Mouse (Mus musculus): Measurements from ENCODE around the gene Fam71e2. TPM values are rescaled to one million over a fixed set of nuclear protein-coding genes. Genes with fewer than 3 reads are reported as not detected.
A peak's percentile ranks its signal among the peaks of the same experiment; 100 is the strongest.
"Not testable (repeated sequence)": the region's sequence is repeated elsewhere in the genome, so short reads cannot be mapped to it uniquely, and the experiment has no call there.

Gene Fam71e2
- polyA plus RNA-seq, 1 experiment, result not detected

DNA sequence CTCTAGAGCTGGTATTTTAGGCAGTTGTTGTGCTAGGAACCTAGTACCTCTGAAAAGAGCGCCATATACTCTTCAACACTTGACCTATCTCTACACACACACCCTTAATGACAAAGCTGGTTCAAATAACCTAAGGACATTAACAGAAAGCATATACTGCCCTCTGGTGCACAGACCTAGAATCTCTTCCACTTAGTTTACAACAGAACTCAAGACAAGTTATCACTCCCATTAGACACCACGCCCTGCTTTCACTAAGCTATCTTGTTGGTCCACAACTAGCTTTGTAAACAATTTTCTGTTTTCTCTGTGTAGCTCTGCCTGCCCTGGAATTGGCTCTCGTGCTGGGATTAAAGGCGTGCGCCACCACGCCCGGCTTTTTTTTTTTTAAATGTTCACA lies 35.6 kb upstream of the Fam71e2 start:
- Histone ChIP-seq H3K4me3 (ENCODE audit: extremely low read depth, insufficient read depth, insufficient read length) (no peak overlapping the region), H3K27me3 (ENCODE audit: control insufficient read depth, insufficient read depth, low read length) (no peaks in the 10 kb centered on the region), H3K36me3 (ENCODE audit: control insufficient read depth, insufficient read depth, low read length) (peaks cover 25% of the 10 kb centered on the region), H3K4me1 (ENCODE audit: control insufficient read depth, insufficient read depth, insufficient read length) (peaks cover 3% of the 10 kb centered on the region; the same call in 1 of the 2 replicates), H3K27ac (ENCODE audit: insufficient read depth, low read length) (no peak overlapping the region)
- TF ChIP-seq CTCF (IDR thresholded peaks at IDR 0.05; ENCODE audit: extremely low read depth, insufficient read depth, insufficient read length, insufficient replicate concordance) (no peak), POLR2A (IDR thresholded peaks at IDR 0.05; ENCODE audit: low read depth, low read length) (no peak)
- DNase-seq (ENCODE audit: low read depth in 1 of 2, low spot score in 2 of 2), result peak; percentile 21 to 52
- 84% methylated on average over 7 of the region's 7 CpGs for WGBS

DNA sequence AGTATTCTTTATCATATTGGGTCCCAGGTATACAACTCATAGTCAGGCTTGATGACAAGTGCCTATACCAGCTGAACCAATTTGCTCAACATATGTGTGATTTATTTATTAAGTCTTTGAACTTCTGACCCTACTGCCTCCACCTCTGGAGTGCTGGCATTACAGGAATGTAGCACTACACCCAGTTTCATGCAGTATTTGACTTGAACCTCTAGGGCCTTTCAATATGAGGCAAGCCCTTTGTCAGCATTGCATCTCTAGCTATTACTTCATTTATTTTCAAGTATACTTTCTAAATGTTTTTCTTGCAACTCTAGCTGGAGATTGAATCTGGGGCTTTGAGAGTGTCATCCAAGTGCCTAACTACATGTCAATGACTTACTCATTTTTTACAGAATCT lies 31.1 kb upstream of the Fam71e2 start:
- TF ChIP-seq POLR2A (IDR thresholded peaks at IDR 0.05; ENCODE audit: low read depth, low read length) (no peak), CTCF (IDR thresholded peaks at IDR 0.05; ENCODE audit: extremely low read depth, insufficient read depth, insufficient read length, insufficient replicate concordance) (no peak)
- DNase-seq (ENCODE audit: low read depth in 1 of 2, low spot score in 2 of 2), result no peak

DNA sequence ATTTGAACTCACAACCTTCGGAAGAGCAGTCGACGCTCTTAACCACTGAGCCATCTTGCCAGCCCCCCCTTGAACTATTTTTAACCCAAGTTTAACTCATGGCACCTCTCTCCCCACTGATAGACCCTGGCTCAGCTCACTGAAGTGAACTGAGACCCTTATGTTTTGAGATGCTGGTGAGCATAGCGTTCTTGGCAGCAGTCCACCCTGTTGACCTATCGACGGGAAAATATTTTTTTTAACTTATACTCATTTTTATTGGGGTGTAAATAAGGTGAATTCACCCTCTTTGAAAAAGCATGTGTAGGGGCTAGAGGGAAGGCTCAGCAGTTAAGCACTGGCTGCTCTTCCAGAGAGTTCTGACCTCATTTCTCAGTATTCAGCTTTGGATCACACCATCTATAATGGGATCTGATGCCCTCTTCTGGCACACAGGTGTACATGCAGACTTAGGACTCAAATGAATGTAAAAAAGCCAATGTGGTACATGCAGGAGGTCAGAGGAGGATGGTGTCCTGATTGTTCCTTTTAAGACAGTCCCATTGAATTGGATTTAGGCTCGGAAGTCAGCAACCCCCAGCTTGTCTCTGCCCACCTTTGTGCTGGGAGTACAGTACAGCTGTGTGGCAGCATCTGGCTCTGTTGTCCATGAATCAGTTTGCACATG lies 24.8 kb upstream of the Fam71e2 start:
- Histone ChIP-seq H3K4me3 (ENCODE audit: extremely low read depth, insufficient read depth, insufficient read length) (no peak overlapping the region), H3K36me3 (ENCODE audit: control insufficient read depth, insufficient read depth, low read length) (peaks cover 19% of the 10 kb centered on the region), H3K4me1 (ENCODE audit: control insufficient read depth, insufficient read depth, insufficient read length) (peaks cover 6% of the 10 kb centered on the region; the same call in 1 of the 2 replicates), H3K27ac (ENCODE audit: insufficient read depth, low read length) (no peak overlapping the region), H3K27me3 (ENCODE audit: control insufficient read depth, insufficient read depth, low read length) (no peaks in the 10 kb centered on the region)
- WGBS, result 82% methylated on average over 7 of the region's 7 CpGs
- TF ChIP-seq POLR2A (IDR thresholded peaks at IDR 0.05; ENCODE audit: low read depth, low read length), result no peak
- peak; percentile 16; the same call in 1 of the 2 replicates for TF ChIP-seq CTCF (IDR thresholded peaks at IDR 0.05; ENCODE audit: extremely low read depth, insufficient read depth, insufficient read length, insufficient replicate concordance)
- no peak for DNase-seq (ENCODE audit: low read depth in 1 of 2, low spot score in 2 of 2)

More for the DNA sequence above, 31.1 kb upstream of the Fam71e2 start:
- Histone ChIP-seq H3K27me3 (ENCODE audit: control insufficient read depth, insufficient read depth, low read length) (no peaks in the 10 kb centered on the region), H3K27ac (ENCODE audit: insufficient read depth, low read length) (no peak overlapping the region), H3K4me1 (ENCODE audit: control insufficient read depth, insufficient read depth, insufficient read length) (no peaks in the 10 kb centered on the region), H3K4me3 (ENCODE audit: extremely low read depth, insufficient read depth, insufficient read length) (no peak overlapping the region), H3K36me3 (ENCODE audit: control insufficient read depth, insufficient read depth, low read length) (peaks cover 6% of the 10 kb centered on the region)

DNA sequence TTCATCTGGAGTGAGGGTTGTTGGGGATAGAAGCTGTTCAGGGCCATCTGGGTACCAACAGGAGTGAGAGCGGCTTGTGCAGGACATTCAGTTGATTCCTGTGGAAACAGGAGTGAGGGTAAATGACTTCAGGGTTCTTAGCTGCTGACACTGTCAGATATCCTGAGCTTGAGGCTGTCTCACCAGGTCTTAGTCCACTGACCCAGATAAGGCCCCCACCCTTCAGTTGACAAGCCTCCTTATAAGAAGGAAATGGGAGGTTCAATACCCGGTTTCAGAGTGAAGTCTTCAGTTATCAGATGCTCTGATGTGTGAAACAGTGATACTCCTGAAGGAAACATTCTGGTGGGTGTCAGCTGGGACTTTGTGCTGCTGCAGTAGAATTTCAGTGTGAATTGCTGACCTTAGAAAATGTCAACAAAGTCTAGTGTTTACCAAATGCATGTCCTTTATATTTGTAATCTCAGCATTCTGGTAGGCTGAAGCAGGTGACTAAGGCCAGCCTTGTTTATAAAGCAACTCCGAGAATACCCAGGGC lies 23.6 kb upstream of the Fam71e2 start:
- H3K27me3 ChIP-seq (ENCODE audit: control insufficient read depth, insufficient read depth, low read length), result no peaks in the 10 kb centered on the region
- H3K27ac ChIP-seq (ENCODE audit: insufficient read depth, low read length), result no peak overlapping the region
- WGBS, result 64% methylated on average over 3 of the region's 3 CpGs
- no peak overlapping the region for H3K4me3 ChIP-seq (ENCODE audit: extremely low read depth, insufficient read depth, insufficient read length)
- peaks cover 19% of the 10 kb centered on the region for H3K36me3 ChIP-seq (ENCODE audit: control insufficient read depth, insufficient read depth, low read length)
- DNase-seq (ENCODE audit: low read depth in 1 of 2, low spot score in 2 of 2), result no peak
- H3K4me1 ChIP-seq (ENCODE audit: control insufficient read depth, insufficient read depth, insufficient read length), result peaks cover 6% of the 10 kb centered on the region; the same call in 1 of the 2 replicates
- TF ChIP-seq POLR2A (IDR thresholded peaks at IDR 0.05; ENCODE audit: low read depth, low read length), result no peak

DNA sequence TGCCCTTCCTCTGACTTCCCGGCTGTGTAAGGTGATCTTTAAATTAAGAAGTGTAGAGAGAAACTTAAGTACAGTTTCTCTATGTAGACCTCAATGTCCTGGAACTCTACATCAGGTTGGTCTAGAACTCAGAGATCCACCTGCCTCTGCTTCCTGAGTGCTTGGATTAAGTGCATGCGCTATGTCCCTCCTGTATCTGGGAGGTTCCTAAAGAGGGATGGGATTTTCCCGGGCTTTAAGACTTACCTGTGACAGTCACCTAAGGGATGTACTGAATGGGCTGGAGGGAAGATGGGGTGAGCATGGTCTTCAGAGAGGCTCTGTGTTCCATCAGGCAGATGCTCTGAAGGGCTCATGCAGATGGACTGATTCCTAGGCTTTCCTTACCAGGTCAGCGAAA lies 22.6 kb upstream of the Fam71e2 start:
- DNase-seq (ENCODE audit: low read depth in 1 of 2, low spot score in 2 of 2), result no peak
- Histone ChIP-seq H3K27me3 (ENCODE audit: control insufficient read depth, insufficient read depth, low read length) (no peaks in the 10 kb centered on the region), H3K4me3 (ENCODE audit: extremely low read depth, insufficient read depth, insufficient read length) (peak overlapping the region; percentile 76; the same call in 1 of the 2 replicates), H3K36me3 (ENCODE audit: control insufficient read depth, insufficient read depth, low read length) (peaks cover 19% of the 10 kb centered on the region), H3K4me1 (ENCODE audit: control insufficient read depth, insufficient read depth, insufficient read length) (peaks cover 6% of the 10 kb centered on the region), H3K27ac (ENCODE audit: insufficient read depth, low read length) (no peak overlapping the region)
- no peak for TF ChIP-seq POLR2A (IDR thresholded peaks at IDR 0.05; ENCODE audit: low read depth, low read length)
- no peak for TF ChIP-seq CTCF (IDR thresholded peaks at IDR 0.05; ENCODE audit: extremely low read depth, insufficient read depth, insufficient read length, insufficient replicate concordance)
- 43% methylated on average over 4 of the region's 4 CpGs for WGBS

DNA sequence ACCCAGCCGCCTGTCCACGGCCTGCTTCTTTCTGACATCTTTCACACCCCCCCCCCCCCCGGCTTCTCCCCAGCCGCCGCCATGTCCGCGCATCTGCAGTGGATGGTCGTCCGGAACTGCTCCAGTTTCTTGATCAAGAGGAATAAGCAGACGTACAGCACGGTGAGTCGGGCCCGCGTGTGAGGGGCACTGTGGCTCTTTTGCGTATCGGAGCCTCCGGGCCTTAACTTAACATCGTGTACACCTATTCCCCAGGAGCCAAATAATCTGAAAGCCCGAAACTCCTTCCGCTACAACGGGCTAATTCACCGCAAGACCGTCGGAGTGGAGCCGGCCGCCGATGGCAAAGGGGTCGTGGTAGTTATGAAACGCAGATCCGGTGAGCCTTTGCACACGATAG lies 22.1 kb upstream of the Fam71e2 start:
- not testable (repeated sequence) for H3K27me3 ChIP-seq (ENCODE audit: control insufficient read depth, insufficient read depth, low read length); DNase-seq (ENCODE audit: low read depth in 1 of 2, low spot score in 2 of 2); H3K4me1 ChIP-seq (ENCODE audit: control insufficient read depth, insufficient read depth, insufficient read length)
- peak overlapping the region; percentile 76 for H3K4me3 ChIP-seq (ENCODE audit: extremely low read depth, insufficient read depth, insufficient read length)
- H3K27ac ChIP-seq (ENCODE audit: insufficient read depth, low read length), result peak overlapping the region; percentile 79
- H3K36me3 ChIP-seq (ENCODE audit: control insufficient read depth, insufficient read depth, low read length), result peaks cover 19% of the 10 kb centered on the region
- under 1% methylated on average over 31 of the region's 31 CpGs for WGBS
